Comparison of ENCODE assay signal across 23 mouse cellular contexts in genomic region chr11:102369263-102369662, GRCm38 (mm10). TPM values are rescaled to one million over a fixed set of nuclear protein-coding genes. Genes with fewer than 3 reads are reported as not detected.
DNase-seq lines count a peak whose midpoint lies in the region; ATAC-seq lines count a peak whose summit lies in the region.
"Had no signal": no experiment of that assay in that cellular context is flagged by ENCODE, and none has a peak within 500 bp of the region (broad histone marks: within the 10 kb centered on the region; RNA-seq: fewer than 3 reads in every experiment).

No protein-coding gene starts in this region.

- peaks cover 23% of the 10 kb centered on the region for H3K27me3 ChIP-seq in heart, embryonic 13.5 days (replicated peaks)
- H3K27me3 ChIP-seq in liver, embryonic 15.5 days, result peaks cover 28% of the 10 kb centered on the region; the same call in 1 of the 2 replicates
- no peaks in the 10 kb centered on the region; the same call in 1 of the 2 replicates for H3K27me3 ChIP-seq in neural tube, embryonic 15.5 days (replicated peaks)
- H3K27me3 ChIP-seq: lung, embryonic 15.5 days had no signal

- peak overlapping the region; percentile 33 for H3K4me2 ChIP-seq in heart, embryonic 13.5 days
- H3K4me2 ChIP-seq in liver, embryonic 15.5 days, result peak overlapping the region; percentile 36; the same call in 1 of the 2 replicates
- H3K4me2 ChIP-seq in neural tube, embryonic 15.5 days, result no peak overlapping the region
- H3K4me2 ChIP-seq: hindbrain, embryonic 13.5 days; limb, embryonic 13.5 days; lung, embryonic 15.5 days; midbrain, embryonic 13.5 days had no signal

- peak overlapping the region; percentile 17; the same call in 1 of the 2 replicates for H3K27ac ChIP-seq in heart, embryonic 13.5 days (replicated peaks)
- H3K27ac ChIP-seq in liver, embryonic 15.5 days (replicated peaks), result peak overlapping the region; percentile 85
- no peak overlapping the region for H3K27ac ChIP-seq in neural tube, embryonic 15.5 days (replicated peaks)
- H3K27ac ChIP-seq: embryonic facial prominence, embryonic 10.5 days; hindbrain, embryonic 13.5 days; limb, embryonic 13.5 days; lung, embryonic 15.5 days; midbrain, embryonic 13.5 days had no signal

- WGBS in heart, embryonic 13.5 days, result 82% methylated on average over 4 of the region's 4 CpGs
- 73% methylated on average over 4 of the region's 4 CpGs for WGBS in liver, embryonic 15.5 days (ENCODE audit: insufficient replicate concordance)
- WGBS in neural tube, embryonic 15.5 days, result 77% methylated on average over 4 of the region's 4 CpGs

- H3K4me1 ChIP-seq in heart, embryonic 13.5 days, result peaks cover 5% of the 10 kb centered on the region; the same call in 1 of the 2 replicates
- H3K4me1 ChIP-seq in liver, embryonic 15.5 days (replicated peaks), result peaks cover 84% of the 10 kb centered on the region
- H3K4me1 ChIP-seq in neural tube, embryonic 15.5 days, result no peaks in the 10 kb centered on the region
- H3K4me1 ChIP-seq: hindbrain, embryonic 13.5 days; limb, embryonic 13.5 days; lung, embryonic 15.5 days; midbrain, embryonic 13.5 days had no signal

- no peak overlapping the region for H3K4me3 ChIP-seq in heart, embryonic 13.5 days
- H3K4me3 ChIP-seq in liver, embryonic 15.5 days (replicated peaks), result 0 out of 2 replicates have a peak overlapping the region, but pooled peaks have one; percentile 4
- H3K4me3 ChIP-seq in neural tube, embryonic 15.5 days (replicated peaks), result no peak overlapping the region
- H3K4me3 ChIP-seq: embryonic facial prominence, embryonic 10.5 days; hindbrain, embryonic 13.5 days; limb, embryonic 13.5 days; lung, embryonic 15.5 days; megakaryocyte, embryonic 14.5 days; midbrain, embryonic 13.5 days had no signal

- peak overlapping the region; percentile 24; the same call in 1 of the 2 replicates for H3K9ac ChIP-seq in heart, embryonic 13.5 days
- H3K9ac ChIP-seq in liver, embryonic 15.5 days, result peak overlapping the region; percentile 51
- H3K9ac ChIP-seq in neural tube, embryonic 15.5 days (replicated peaks), result no peak overlapping the region
- H3K9ac ChIP-seq: forebrain, postnatal 0 days; hindbrain, embryonic 13.5 days; limb, embryonic 13.5 days; lung, embryonic 15.5 days; midbrain, embryonic 13.5 days had no signal

- DNase-seq in heart, adult 18-20 months, result no peak
- DNase-seq in kidney, adult 9 months, result peak; percentile 87
- DNase-seq in kidney, postnatal 14 days, result peak; percentile 56
- no peak for DNase-seq in adrenal gland, adult 2 months
- DNase-seq: B cell, adult 2 months; cerebellum, adult 11-12 months; cerebellum, postnatal 10 days; forebrain, postnatal 0 days; gastrocnemius, postnatal 14 days; heart, postnatal 14 days; lung, postnatal 36 days had no signal

- ATAC-seq in heart, embryonic 13.5 days (ENCODE audit: extremely low read depth, insufficient number of reproducible peaks, low FRiP score, low TSS enrichment), result no peak
- ATAC-seq in liver, embryonic 15.5 days (ENCODE audit: insufficient read depth), result no peak
- ATAC-seq in neural tube, embryonic 15.5 days (ENCODE audit: low FRiP score), result no peak
- ATAC-seq: forebrain, postnatal 0 days; midbrain, embryonic 13.5 days; Patski had no signal

- H3K36me3 ChIP-seq in heart, embryonic 13.5 days, result no peaks in the 10 kb centered on the region
- H3K36me3 ChIP-seq in liver, embryonic 15.5 days (replicated peaks), result peaks cover under 1% of the 10 kb centered on the region; the same call in 1 of the 2 replicates
- H3K36me3 ChIP-seq in neural tube, embryonic 15.5 days, result no peaks in the 10 kb centered on the region
- H3K36me3 ChIP-seq: embryonic facial prominence, embryonic 10.5 days; G1E; hindbrain, embryonic 13.5 days; limb, embryonic 13.5 days; lung, embryonic 15.5 days; midbrain, embryonic 13.5 days had no signal

- H3K9me3 ChIP-seq in heart, embryonic 13.5 days, result no peaks in the 10 kb centered on the region
- H3K9me3 ChIP-seq in liver, embryonic 15.5 days (replicated peaks), result no peaks in the 10 kb centered on the region
- no peaks in the 10 kb centered on the region for H3K9me3 ChIP-seq in neural tube, embryonic 15.5 days (replicated peaks)
- H3K9me3 ChIP-seq: embryonic facial prominence, embryonic 10.5 days; G1E; hindbrain, embryonic 13.5 days; limb, embryonic 13.5 days; lung, embryonic 15.5 days; megakaryocyte, embryonic 14.5 days; midbrain, embryonic 13.5 days had no signal

RNA-seq across cellular contexts. Expression of gene Slc4a1, which starts 3.3 kb away (rescaled TPM):
- 47.2 and 59.5 TPM in 2 replicates for polyA plus RNA-seq in heart, embryonic 13.5 days (2015; fragmentation: Nextera tagmentation; extraction: Ambion mirVana)
- 1 to 10 TPM; 1.4 to 2.3 TPM for total RNA-seq in heart, adult 18-20 months (2021)
- 1,073 and 1,204 TPM in 2 replicates for polyA plus RNA-seq in liver, embryonic 15.5 days (2015; fragmentation: Nextera tagmentation; extraction: Ambion mirVana)
- under 1 TPM; 0.35 to 0.49 TPM for total RNA-seq in adrenal gland, adult 2 months (2021)
- 0.02 TPM in 1 of 2 replicates, not detected in the other for polyA plus RNA-seq in adrenal gland, adult 2 months (2012; rRNA removed)
- polyA plus RNA-seq in neural tube, embryonic 15.5 days (2015; fragmentation: Nextera tagmentation; extraction: Ambion mirVana), result 2.5 and 3.5 TPM in 2 replicates
- polyA plus RNA-seq: Patski had no signal

RNA-seq across cellular contexts. Expression of gene Rundc3a, which starts 23.9 kb away (rescaled TPM):
- polyA plus RNA-seq in heart, embryonic 13.5 days (2015; fragmentation: Nextera tagmentation; extraction: Ambion mirVana), result 1.1 and 1.7 TPM in 2 replicates
- under 1 TPM in 1 of 2 experiments, not detected in 1; 0.64 TPM for total RNA-seq in heart, adult 18-20 months (2021)
- 2.2 and 2.4 TPM in 2 replicates for polyA plus RNA-seq in liver, embryonic 15.5 days (2015; fragmentation: Nextera tagmentation; extraction: Ambion mirVana)
- total RNA-seq in adrenal gland, adult 2 months (2021), result 10 to 100 TPM; 36.8 to 51.7 TPM
- 46.3 and 77.5 TPM in 2 replicates for polyA plus RNA-seq in adrenal gland, adult 2 months (2012; rRNA removed)
- polyA plus RNA-seq in neural tube, embryonic 15.5 days (2015; fragmentation: Nextera tagmentation; extraction: Ambion mirVana), result 111 and 138 TPM in 2 replicates
- total RNA-seq: monocyte, adult 5-6 weeks had no signal
- polyA plus RNA-seq: G1E had no signal

RNA-seq across cellular contexts. Expression of gene Slc25a39, which starts 38.5 kb away (rescaled TPM):
- 287 and 294 TPM in 2 replicates for polyA plus RNA-seq in heart, embryonic 13.5 days (2015; fragmentation: Nextera tagmentation; extraction: Ambion mirVana)
- total RNA-seq in heart, adult 18-20 months (2021), result 100 to 1,000 TPM; 187 to 194 TPM
- polyA plus RNA-seq in liver, embryonic 15.5 days (2015; fragmentation: Nextera tagmentation; extraction: Ambion mirVana), result 451 and 525 TPM in 2 replicates
- 100 to 1,000 TPM; 504 to 683 TPM for total RNA-seq in adrenal gland, adult 2 months (2021)
- 1,025 and 1,107 TPM in 2 replicates for polyA plus RNA-seq in adrenal gland, adult 2 months (2012; rRNA removed)
- 161 and 175 TPM in 2 replicates for polyA plus RNA-seq in neural tube, embryonic 15.5 days (2015; fragmentation: Nextera tagmentation; extraction: Ambion mirVana)

RNA-seq across cellular contexts. Expression of gene Ubtf, which starts 49.7 kb away (rescaled TPM):
- polyA plus RNA-seq in heart, embryonic 13.5 days (2015; fragmentation: Nextera tagmentation; extraction: Ambion mirVana), result 51.1 and 53.1 TPM in 2 replicates
- 10 to 100 TPM; 49.2 to 49.9 TPM for total RNA-seq in heart, adult 18-20 months (2021)
- 50.9 and 55.2 TPM in 2 replicates for polyA plus RNA-seq in liver, embryonic 15.5 days (2015; fragmentation: Nextera tagmentation; extraction: Ambion mirVana)
- 100 to 1,000 TPM in 1 of 2 experiments, 10 to 100 TPM in 1; 95.9 to 110 TPM for total RNA-seq in adrenal gland, adult 2 months (2021)
- polyA plus RNA-seq in adrenal gland, adult 2 months (2012; rRNA removed), result 24.2 and 25.4 TPM in 2 replicates
- 68.9 and 79.5 TPM in 2 replicates for polyA plus RNA-seq in neural tube, embryonic 15.5 days (2015; fragmentation: Nextera tagmentation; extraction: Ambion mirVana)

Comparison
In these comparisons a context has a peak if more than half of its experiments do, and no peak if none do; other contexts are left out.
1. DNase-seq: peak in kidney, adult 9 months (single experiment) and kidney, postnatal 14 days (single experiment); none in heart, adult 18-20 months (0 of 2) and adrenal gland, adult 2 months (single experiment).
2. RNA of gene Slc4a1, which starts 3.3 kb away (polyA plus RNA-seq): 1,073 to 1,204 TPM in liver, embryonic 15.5 days; 47.2 to 59.5 TPM in heart, embryonic 13.5 days, 2.5 to 3.5 TPM in neural tube, embryonic 15.5 days and 0.02 TPM in adrenal gland, adult 2 months; every median in the first group is over 10 times any median in the second.
3. RNA of gene Rundc3a, which starts 23.9 kb away (polyA plus RNA-seq): 111 to 138 TPM in neural tube, embryonic 15.5 days and 46.3 to 77.5 TPM in adrenal gland, adult 2 months; 2.2 to 2.4 TPM in liver, embryonic 15.5 days and 1.1 to 1.7 TPM in heart, embryonic 13.5 days; every median in the first group is over 10 times any median in the second.